Mouse (Mus musculus): ENCODE results near the gene Cpe. TPM values are rescaled to one million over a fixed set of nuclear protein-coding genes. Genes with fewer than 3 reads are reported as not detected.
"Not testable (repeated sequence)": the region's sequence is repeated elsewhere in the genome, so short reads cannot be mapped to it uniquely, and the experiment has no call there.

The Cpe gene
- polyA plus RNA-seq, 1 experiment, result 79.2 TPM

DNA sequence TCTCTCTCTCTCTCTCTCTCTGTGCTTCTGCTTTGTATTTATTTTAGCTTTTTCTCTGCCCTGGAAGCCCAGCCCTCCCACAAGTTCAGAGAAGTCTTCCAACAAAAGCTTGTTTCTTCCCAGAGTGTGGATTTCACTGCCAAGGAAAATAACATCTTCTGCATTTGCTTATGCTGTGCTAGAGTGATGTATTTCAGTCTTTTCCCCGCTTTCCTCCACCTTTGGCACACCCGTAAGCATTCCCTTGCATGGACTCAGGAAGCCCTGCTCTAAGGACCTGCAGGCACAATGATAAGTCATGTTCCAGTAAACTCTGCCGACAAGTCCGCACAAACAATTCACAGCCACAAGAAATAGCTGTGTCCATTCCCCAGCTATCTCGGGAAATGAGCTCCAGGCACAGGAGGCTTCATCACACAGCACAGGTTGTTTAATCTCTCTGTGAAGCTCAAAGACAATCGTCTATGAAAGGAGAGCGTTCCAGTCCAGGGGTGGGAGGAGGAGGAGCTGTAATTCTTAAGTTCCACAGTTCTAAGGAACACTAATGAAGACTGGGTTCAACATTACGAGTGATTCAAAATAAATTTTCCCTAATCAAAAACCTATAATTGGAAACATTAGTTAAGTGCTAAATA, 17.8 kb downstream of the Cpe start:
- no peak for TF ChIP-seq USF1 (IDR thresholded peaks at IDR 0.05; ENCODE audit: low read depth)
- TF ChIP-seq CTCF (IDR thresholded peaks at IDR 0.05; ENCODE audit: control insufficient read depth, insufficient read depth, insufficient read length), result no peak
- no peak for TF ChIP-seq MYOD1 (IDR thresholded peaks at IDR 0.05; ENCODE audit: control insufficient read depth, insufficient read length, low read depth)
- no peak for TF ChIP-seq MAX (IDR thresholded peaks at IDR 0.05)
- TF ChIP-seq CEBPB (IDR thresholded peaks at IDR 0.05; ENCODE audit: low read depth), result no peak
- no peak for TF ChIP-seq FOSL1 (IDR thresholded peaks at IDR 0.05; ENCODE audit: insufficient read depth, low read length, poor library complexity, severe bottlenecking)
- no peak for TF ChIP-seq MYOG (IDR thresholded peaks at IDR 0.05; ENCODE audit: control insufficient read depth, extremely low read depth, insufficient read length)
- Histone ChIP-seq H3ac (ENCODE audit: control insufficient read depth, insufficient read length, low read depth) (no peak overlapping the region), H3K27me3 (ENCODE audit: control insufficient read depth, insufficient read depth, insufficient read length) (no peaks in the 10 kb centered on the region), H3K36me3 (ENCODE audit: control insufficient read depth, insufficient read depth) (no peaks in the 10 kb centered on the region), H3K79me2 (ENCODE audit: control insufficient read depth, insufficient read depth) (peaks cover 9% of the 10 kb centered on the region), H3K4me3 (ENCODE audit: insufficient read depth, poor library complexity, severe bottlenecking) (no peak overlapping the region), H3K79me3 (ENCODE audit: low read depth) (peaks cover 12% of the 10 kb centered on the region)

DNA sequence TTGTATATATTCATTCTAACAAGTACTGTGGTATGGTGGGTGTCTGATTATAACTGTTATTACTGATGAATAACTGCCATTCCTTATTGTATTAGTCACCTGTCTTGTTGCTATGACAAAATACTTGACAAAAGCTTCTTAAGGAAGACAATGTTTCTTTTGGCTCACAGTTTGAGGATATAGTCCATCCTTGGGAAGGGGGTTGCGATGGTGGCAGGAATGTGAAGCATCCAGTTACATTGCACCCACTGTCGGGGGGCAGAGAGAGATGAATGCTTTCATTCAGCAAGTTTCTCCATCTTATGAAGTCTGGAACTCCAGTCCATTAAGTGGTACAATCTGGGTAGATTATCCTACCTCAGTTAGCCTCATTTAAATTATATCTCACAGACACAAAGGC, 19.9 kb downstream of the Cpe start:
- Histone ChIP-seq H3K36me3 (ENCODE audit: control insufficient read depth, insufficient read depth) (no peaks in the 10 kb centered on the region), H3K27me3 (ENCODE audit: control insufficient read depth, insufficient read depth, insufficient read length) (no peaks in the 10 kb centered on the region), H3ac (ENCODE audit: control insufficient read depth, insufficient read length, low read depth) (no peak overlapping the region), H3K79me3 (ENCODE audit: low read depth) (peaks cover 14% of the 10 kb centered on the region), H3K79me2 (ENCODE audit: control insufficient read depth, insufficient read depth) (peaks cover 9% of the 10 kb centered on the region), H3K4me3 (ENCODE audit: insufficient read depth, poor library complexity, severe bottlenecking) (no peak overlapping the region)
- TF ChIP-seq CTCF (IDR thresholded peaks at IDR 0.05; ENCODE audit: control insufficient read depth, insufficient read depth, insufficient read length), result no peak
- TF ChIP-seq USF1 (IDR thresholded peaks at IDR 0.05; ENCODE audit: low read depth), result no peak
- no peak for TF ChIP-seq CEBPB (IDR thresholded peaks at IDR 0.05; ENCODE audit: low read depth)
- TF ChIP-seq MYOG (IDR thresholded peaks at IDR 0.05; ENCODE audit: control insufficient read depth, extremely low read depth, insufficient read length), result no peak
- peak; percentile 10 for TF ChIP-seq FOSL1 (IDR thresholded peaks at IDR 0.05; ENCODE audit: insufficient read depth, low read length, poor library complexity, severe bottlenecking)
- TF ChIP-seq MYOD1 (IDR thresholded peaks at IDR 0.05; ENCODE audit: control insufficient read depth, insufficient read length, low read depth), result no peak
- no peak for TF ChIP-seq MAX (IDR thresholded peaks at IDR 0.05)

DNA sequence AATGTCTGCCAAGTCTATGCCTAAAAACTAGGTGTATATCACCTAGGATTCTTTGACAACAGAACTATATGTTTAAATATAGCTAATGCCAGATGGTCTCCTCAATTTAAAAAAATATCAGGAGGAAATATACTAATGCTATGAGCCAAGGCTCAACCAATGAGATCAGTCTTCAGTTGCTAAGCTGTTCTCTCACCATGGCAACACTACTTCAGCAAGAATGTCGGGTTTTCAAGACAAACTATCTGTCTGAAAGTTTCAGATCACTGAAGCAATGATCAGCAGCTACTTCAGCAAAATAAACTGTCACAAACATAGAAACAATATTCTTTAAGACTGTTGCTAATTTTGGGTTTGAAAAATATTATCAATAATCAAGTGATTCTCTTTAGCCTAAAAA, 20.9 kb downstream of the Cpe start:
- H3K4me3 ChIP-seq (ENCODE audit: insufficient read depth, poor library complexity, severe bottlenecking), result no peak overlapping the region

DNA sequence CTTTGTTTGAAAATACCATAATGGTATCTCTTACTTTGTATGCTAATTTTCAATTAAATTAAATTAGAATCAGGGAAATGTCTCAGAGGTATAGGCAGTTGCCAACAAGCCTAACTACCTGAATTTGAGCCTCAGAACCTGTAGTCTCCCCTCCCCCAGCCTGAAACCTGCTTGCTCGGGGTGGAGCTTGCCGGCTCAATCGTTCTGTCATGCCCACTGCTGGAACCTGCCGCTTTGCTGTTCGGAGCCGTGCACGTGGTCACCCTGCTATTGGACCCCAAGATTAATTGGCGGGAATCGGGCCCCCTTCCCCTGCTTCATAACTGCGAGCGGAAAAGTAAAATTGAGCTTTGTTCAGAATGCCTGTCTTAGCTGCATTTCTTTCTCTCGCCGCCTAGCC, 26.5 kb downstream of the Cpe start:
- not testable (repeated sequence) for H3K4me3 ChIP-seq (ENCODE audit: insufficient read depth, poor library complexity, severe bottlenecking); H3K27me3 ChIP-seq (ENCODE audit: control insufficient read depth, insufficient read depth, insufficient read length); H3K79me3 ChIP-seq (ENCODE audit: low read depth); H3K36me3 ChIP-seq (ENCODE audit: control insufficient read depth, insufficient read depth); H3ac ChIP-seq (ENCODE audit: control insufficient read depth, insufficient read length, low read depth); H3K79me2 ChIP-seq (ENCODE audit: control insufficient read depth, insufficient read depth)

More for the DNA sequence above, 20.9 kb downstream of the Cpe start:
- TF ChIP-seq CTCF (IDR thresholded peaks at IDR 0.05; ENCODE audit: control insufficient read depth, insufficient read depth, insufficient read length) (no peak), USF1 (IDR thresholded peaks at IDR 0.05; ENCODE audit: low read depth) (no peak), FOSL1 (IDR thresholded peaks at IDR 0.05; ENCODE audit: insufficient read depth, low read length, poor library complexity, severe bottlenecking) (no peak)
- peaks cover 14% of the 10 kb centered on the region for H3K79me3 ChIP-seq (ENCODE audit: low read depth)
- no peaks in the 10 kb centered on the region for H3K36me3 ChIP-seq (ENCODE audit: control insufficient read depth, insufficient read depth)
- peaks cover 9% of the 10 kb centered on the region for H3K79me2 ChIP-seq (ENCODE audit: control insufficient read depth, insufficient read depth)
- no peaks in the 10 kb centered on the region for H3K27me3 ChIP-seq (ENCODE audit: control insufficient read depth, insufficient read depth, insufficient read length)
- H3ac ChIP-seq (ENCODE audit: control insufficient read depth, insufficient read length, low read depth), result no peak overlapping the region

DNA sequence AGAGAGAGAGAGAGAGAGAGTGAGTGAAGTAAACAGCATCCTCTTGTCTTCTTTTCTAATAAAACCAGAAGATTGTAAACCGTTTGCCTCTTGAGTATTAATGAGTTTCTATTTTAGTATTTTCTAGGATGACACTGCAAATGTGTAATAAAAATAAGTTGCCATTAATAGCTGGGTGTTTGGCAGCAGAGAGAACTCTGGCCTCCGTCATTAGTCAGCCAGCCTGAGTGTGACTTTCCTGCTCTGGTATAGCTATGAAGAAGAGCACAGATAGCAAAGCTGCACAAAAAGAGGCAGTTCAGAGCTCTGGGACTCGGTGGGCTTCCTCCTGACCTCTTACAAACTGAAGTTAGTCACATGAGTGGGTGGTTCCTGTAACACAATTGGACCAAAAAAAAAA, 27.3 kb downstream of the Cpe start:
- no peaks in the 10 kb centered on the region for H3K27me3 ChIP-seq (ENCODE audit: control insufficient read depth, insufficient read depth, insufficient read length)
- no peak for TF ChIP-seq USF1 (IDR thresholded peaks at IDR 0.05; ENCODE audit: low read depth)
- TF ChIP-seq MAX (IDR thresholded peaks at IDR 0.05), result no peak
- TF ChIP-seq CTCF (IDR thresholded peaks at IDR 0.05; ENCODE audit: control insufficient read depth, insufficient read depth, insufficient read length), result no peak
- no peak for TF ChIP-seq MYOD1 (IDR thresholded peaks at IDR 0.05; ENCODE audit: control insufficient read depth, insufficient read length, low read depth)
- H3K79me3 ChIP-seq (ENCODE audit: low read depth), result peaks cover 4% of the 10 kb centered on the region
- H3K36me3 ChIP-seq (ENCODE audit: control insufficient read depth, insufficient read depth), result no peaks in the 10 kb centered on the region
- peaks cover 7% of the 10 kb centered on the region for H3K79me2 ChIP-seq (ENCODE audit: control insufficient read depth, insufficient read depth)
- H3K4me3 ChIP-seq (ENCODE audit: insufficient read depth, poor library complexity, severe bottlenecking), result no peak overlapping the region
- H3ac ChIP-seq (ENCODE audit: control insufficient read depth, insufficient read length, low read depth), result no peak overlapping the region

DNA sequence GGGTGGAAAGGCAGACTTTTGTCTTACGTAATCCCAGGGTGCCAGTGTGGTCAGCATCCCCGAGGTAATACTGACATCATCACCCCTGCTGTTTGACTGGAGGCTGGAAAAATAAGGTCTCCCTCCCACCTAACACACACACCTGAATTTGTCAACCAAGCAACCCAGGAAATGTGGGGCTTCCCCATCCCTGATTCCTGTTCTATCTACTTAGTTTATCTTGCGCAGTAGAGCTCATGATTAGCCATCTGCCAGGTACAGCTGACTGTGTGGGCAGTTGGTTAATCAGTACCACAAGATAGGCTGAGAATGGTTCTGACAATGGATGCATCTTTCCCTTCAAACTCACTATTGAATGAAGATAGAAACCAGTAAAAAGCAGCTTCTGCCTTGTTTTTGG, 28.0 kb downstream of the Cpe start:
- Histone ChIP-seq H3K4me3 (ENCODE audit: insufficient read depth, poor library complexity, severe bottlenecking) (no peak overlapping the region), H3K27me3 (ENCODE audit: control insufficient read depth, insufficient read depth, insufficient read length) (no peaks in the 10 kb centered on the region), H3K36me3 (ENCODE audit: control insufficient read depth, insufficient read depth) (no peaks in the 10 kb centered on the region), H3K79me3 (ENCODE audit: low read depth) (peaks cover under 1% of the 10 kb centered on the region), H3ac (ENCODE audit: control insufficient read depth, insufficient read length, low read depth) (no peak overlapping the region), H3K79me2 (ENCODE audit: control insufficient read depth, insufficient read depth) (peaks cover 7% of the 10 kb centered on the region)
- TF ChIP-seq MYOD1 (IDR thresholded peaks at IDR 0.05; ENCODE audit: control insufficient read depth, insufficient read length, low read depth) (no peak), MYOG (IDR thresholded peaks at IDR 0.05; ENCODE audit: control insufficient read depth, extremely low read depth, insufficient read length) (no peak), CTCF (IDR thresholded peaks at IDR 0.05; ENCODE audit: control insufficient read depth, insufficient read depth, insufficient read length) (no peak), FOSL1 (IDR thresholded peaks at IDR 0.05; ENCODE audit: insufficient read depth, low read length, poor library complexity, severe bottlenecking) (no peak), USF1 (IDR thresholded peaks at IDR 0.05; ENCODE audit: low read depth) (no peak), CEBPB (IDR thresholded peaks at IDR 0.05; ENCODE audit: low read depth) (no peak), MAX (IDR thresholded peaks at IDR 0.05) (no peak)

Measured in C2C12 (cell line).